Mouse (Mus musculus): ENCODE results near the gene Slc36a2. TPM values are rescaled to one million over a fixed set of nuclear protein-coding genes. Genes with fewer than 3 reads are reported as not detected.

Slc36a2 gene
- polyA plus RNA-seq, 1 experiment from 2014 or later, result 8.8 TPM

Other genes starting within 250 kb of the Slc36a2 start
- 18.7 and 19.2 TPM in 2 replicates for gene Tnip1, start 222.2 kb downstream of the Slc36a2 start, polyA plus RNA-seq (2015; fragmentation: Nextera tagmentation; extraction: Ambion mirVana)
- 406 and 415 TPM in 2 replicates for gene Anxa6, start 151.6 kb downstream of the Slc36a2 start, polyA plus RNA-seq (2015; fragmentation: Nextera tagmentation; extraction: Ambion mirVana)
- gene Ccdc69, start 106.9 kb downstream of the Slc36a2 start, polyA plus RNA-seq (2015; fragmentation: Nextera tagmentation; extraction: Ambion mirVana), result 3.5 and 3.8 TPM in 2 replicates
- gene Gm2a, start 87.0 kb downstream of the Slc36a2 start, polyA plus RNA-seq (2015; fragmentation: Nextera tagmentation; extraction: Ambion mirVana), result 22.8 TPM in 2 replicates
- gene Slc36a3, start 33.4 kb downstream of the Slc36a2 start, polyA plus RNA-seq (2015; fragmentation: Nextera tagmentation; extraction: Ambion mirVana), result not detected in 2 replicates
- gene Slc36a1, start 19.3 kb upstream of the Slc36a2 start, polyA plus RNA-seq (2015; fragmentation: Nextera tagmentation; extraction: Ambion mirVana), result 2.2 and 3.2 TPM in 2 replicates
- 0.49 and 0.68 TPM in 2 replicates for gene Fat2, start 151.5 kb upstream of the Slc36a2 start, polyA plus RNA-seq (2015; fragmentation: Nextera tagmentation; extraction: Ambion mirVana)
- gene Sparc, start 238.1 kb upstream of the Slc36a2 start, polyA plus RNA-seq (2015; fragmentation: Nextera tagmentation; extraction: Ambion mirVana), result 2,256 and 2,274 TPM in 2 replicates